Mouse (Mus musculus): ENCODE results near the gene Ccdc127. TPM values are rescaled to one million over a fixed set of nuclear protein-coding genes. Genes with fewer than 3 reads are reported as not detected.

Gene Ccdc127
- polyA plus RNA-seq, 1 experiment from 2014 or later = 60.7 TPM

DNA sequence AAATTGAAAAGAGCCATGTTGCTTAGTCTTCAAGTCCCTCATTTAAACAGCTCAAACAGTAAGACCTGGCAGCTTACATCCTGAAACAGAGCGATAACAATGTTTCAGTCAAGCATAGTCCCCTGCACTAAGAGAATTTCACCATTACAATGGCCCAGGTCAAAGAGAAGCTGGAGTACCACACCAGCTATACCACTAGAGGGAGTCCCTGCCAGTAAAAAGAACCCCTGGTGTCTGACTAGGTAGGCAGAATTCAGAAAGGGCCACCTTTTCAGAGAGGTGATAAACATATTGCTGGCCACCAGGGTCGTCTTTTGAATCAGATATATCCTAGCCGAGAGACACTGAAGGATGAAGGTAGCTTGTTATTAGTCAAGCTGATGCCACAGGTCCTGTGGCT lies 9.1 kb upstream of the Ccdc127 start:
- H3K36me3 ChIP-seq = peaks cover 83% of the 10 kb centered on the region
- ATAC-seq (replicated peaks; ENCODE audit: low FRiP score) = no peak; the same call in 1 of the 2 replicates

DNA sequence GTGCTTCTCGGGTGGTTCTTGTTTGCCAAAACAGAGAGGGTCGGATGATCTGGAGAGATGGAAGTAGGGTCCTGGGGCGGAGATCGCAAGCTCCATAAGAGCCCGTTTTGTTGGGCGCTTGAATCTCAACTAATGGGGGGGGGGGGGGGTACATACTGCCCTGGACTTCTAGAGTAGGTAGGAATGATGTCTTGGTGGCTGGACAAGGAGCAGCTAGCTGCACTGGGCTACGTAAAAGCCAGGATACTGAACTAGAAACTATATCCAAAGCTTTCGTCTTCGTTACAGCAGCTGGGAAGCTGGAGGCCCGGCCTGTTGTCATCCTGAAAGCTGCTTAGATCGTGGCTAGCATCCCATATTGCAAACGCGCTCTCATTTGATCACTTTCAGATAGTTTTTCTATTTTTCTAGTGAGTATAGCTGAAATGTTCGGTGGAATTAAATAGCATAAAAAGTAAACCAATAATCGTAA lies 362 bp downstream of the Ccdc127 start:
- no peak; the same call in 1 of the 2 replicates for ATAC-seq (replicated peaks; ENCODE audit: low FRiP score)
- Histone ChIP-seq H3K4me1 (peaks cover 17% of the 10 kb centered on the region), H3K9ac (peak overlapping the region; percentile 84), H3K4me2 (peak overlapping the region; percentile 59), H3K4me3 (replicated peaks) (peak overlapping the region; percentile 76), H3K27ac (peak overlapping the region; percentile 93), H3K36me3 (peaks cover 23% of the 10 kb centered on the region), H3K27me3 (no peaks in the 10 kb centered on the region), H3K9me3 (replicated peaks) (no peaks in the 10 kb centered on the region)
- WGBS = 3% methylated on average over 15 of the region's 15 CpGs

More for the DNA sequence above, 9.1 kb upstream of the Ccdc127 start:
- Histone ChIP-seq H3K27ac (no peak overlapping the region), H3K4me3 (replicated peaks) (no peak overlapping the region), H3K4me2 (no peak overlapping the region), H3K9me3 (replicated peaks) (no peaks in the 10 kb centered on the region), H3K9ac (no peak overlapping the region), H3K4me1 (no peaks in the 10 kb centered on the region), H3K27me3 (no peaks in the 10 kb centered on the region)
- 45% methylated on average over 3 of the region's 3 CpGs for WGBS

GRCm38 (mm10) chr13:74356491-74356890 lies 6.4 kb downstream of the Ccdc127 start:
- WGBS = 97% methylated on average over 13 of the region's 13 CpGs
- Histone ChIP-seq H3K9me3 (replicated peaks) (no peaks in the 10 kb centered on the region), H3K36me3 (peaks cover 83% of the 10 kb centered on the region), H3K4me1 (no peaks in the 10 kb centered on the region), H3K4me2 (no peak overlapping the region), H3K4me3 (replicated peaks) (no peak overlapping the region), H3K27me3 (no peaks in the 10 kb centered on the region), H3K9ac (no peak overlapping the region), H3K27ac (no peak overlapping the region)
- no peak for ATAC-seq (replicated peaks; ENCODE audit: low FRiP score)

DNA sequence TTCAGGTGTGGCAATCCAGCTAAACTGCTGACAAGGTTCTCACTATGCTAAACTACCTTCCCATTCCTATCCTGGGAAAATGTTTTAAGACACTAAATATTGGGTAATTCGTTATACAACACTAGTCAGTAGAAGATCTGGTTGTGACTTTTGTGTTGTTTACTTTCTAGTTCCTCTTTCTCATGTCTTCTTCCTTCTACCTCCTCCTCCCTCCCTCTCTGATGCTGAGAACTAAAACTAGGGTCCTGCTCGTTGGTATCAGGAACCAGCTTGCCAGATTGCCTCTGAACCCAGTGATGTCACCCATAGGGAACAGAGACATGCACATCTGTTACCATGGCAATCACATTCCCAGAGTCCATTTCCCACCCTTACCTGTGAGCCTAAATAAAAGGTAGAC lies 12.1 kb downstream of the Ccdc127 start:
- H3K9me3 ChIP-seq (replicated peaks) = no peaks in the 10 kb centered on the region
- WGBS = 66% methylated on average over 2 of the region's 2 CpGs
- no peak overlapping the region for H3K9ac ChIP-seq
- H3K27me3 ChIP-seq = no peaks in the 10 kb centered on the region
- no peaks in the 10 kb centered on the region for H3K4me1 ChIP-seq
- H3K4me3 ChIP-seq (replicated peaks) = no peak overlapping the region
- no peak overlapping the region for H3K27ac ChIP-seq
- ATAC-seq (replicated peaks; ENCODE audit: low FRiP score) = no peak
- no peak overlapping the region for H3K4me2 ChIP-seq
- H3K36me3 ChIP-seq = peaks cover 48% of the 10 kb centered on the region

- no peaks in the 10 kb centered on the region for H3K9me3 ChIP-seq (replicated peaks)
- H3K4me1 ChIP-seq = no peaks in the 10 kb centered on the region
- H3K4me3 ChIP-seq (replicated peaks) = no peak overlapping the region
- WGBS = 85% methylated on average over 13 of the region's 13 CpGs
- H3K27ac ChIP-seq = no peak overlapping the region
- H3K27me3 ChIP-seq = no peaks in the 10 kb centered on the region
- peaks cover 38% of the 10 kb centered on the region for H3K36me3 ChIP-seq
- no peak overlapping the region for H3K4me2 ChIP-seq
- no peak overlapping the region for H3K9ac ChIP-seq
- 0 out of 2 replicates have a peak, but pooled peaks have one; percentile 15 for ATAC-seq (replicated peaks; ENCODE audit: low FRiP score)
These were observed 13.2 kb downstream of the Ccdc127 start for GRCm38 (mm10) chr13:74363176-74363858.

GRCm38 (mm10) chr13:74363859-74364235 lies 13.7 kb downstream of the Ccdc127 start, which contains the start of gene Lrrc14b:
Lrrc14b (minus strand) TSS chr13:74364005.
- Histone ChIP-seq H3K36me3 (peaks cover 32% of the 10 kb centered on the region), H3K4me1 (no peaks in the 10 kb centered on the region), H3K9ac (no peak within 1 kb of the TSS), H3K27me3 (no peaks in the 10 kb centered on the region), H3K9me3 (replicated peaks) (no peaks in the 10 kb centered on the region), H3K4me3 (replicated peaks) (no peak within 1 kb of the TSS), H3K4me2 (no peak within 1 kb of the TSS), H3K27ac (no peak within 1 kb of the TSS)
- ATAC-seq (replicated peaks; ENCODE audit: low FRiP score) = no peak
- 75% methylated on average over 8 of the region's 8 CpGs for WGBS

- H3K9ac ChIP-seq = no peak overlapping the region
- no peaks in the 10 kb centered on the region for H3K36me3 ChIP-seq
- peak overlapping the region; percentile 79 for H3K27ac ChIP-seq
- H3K27me3 ChIP-seq = no peaks in the 10 kb centered on the region
- WGBS = 42% methylated on average over 10 of the region's 10 CpGs
- H3K4me3 ChIP-seq (replicated peaks) = no peak overlapping the region
- peak; percentile 68 for ATAC-seq (replicated peaks; ENCODE audit: low FRiP score)
- peak overlapping the region; percentile 31; the same call in 1 of the 2 replicates for H3K4me2 ChIP-seq
- H3K4me1 ChIP-seq = peaks cover 10% of the 10 kb centered on the region
- no peaks in the 10 kb centered on the region for H3K9me3 ChIP-seq (replicated peaks)
These were observed 31.6 kb downstream of the Ccdc127 start for GRCm38 (mm10) chr13:74381533-74382276.

DNA sequence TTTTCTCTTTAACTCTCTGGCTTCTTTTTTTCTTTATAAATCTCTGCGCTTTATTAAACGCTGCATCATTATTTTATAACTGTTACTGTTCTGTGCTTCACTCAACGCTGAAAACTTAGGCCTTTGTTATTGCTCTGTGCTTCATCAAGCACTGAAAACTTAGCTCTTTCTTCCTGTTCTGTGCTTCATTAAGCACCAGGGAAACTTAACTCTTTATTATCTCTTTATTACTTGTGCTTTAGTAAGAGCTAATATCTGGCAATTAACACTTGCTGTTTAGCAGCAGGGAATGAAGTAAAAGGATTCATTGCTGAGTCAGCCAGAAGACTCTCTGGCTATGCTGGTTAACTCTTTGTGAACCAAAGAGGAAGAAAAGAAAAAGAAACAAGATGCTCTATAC lies 32.2 kb downstream of the Ccdc127 start:
- Histone ChIP-seq H3K27me3 (no peaks in the 10 kb centered on the region), H3K27ac (peak overlapping the region; percentile 79), H3K36me3 (no peaks in the 10 kb centered on the region), H3K9ac (no peak overlapping the region), H3K9me3 (replicated peaks) (no peaks in the 10 kb centered on the region), H3K4me3 (replicated peaks) (no peak overlapping the region), H3K4me2 (peak overlapping the region; percentile 31; the same call in 1 of the 2 replicates), H3K4me1 (peaks cover 10% of the 10 kb centered on the region)
- peak; percentile 69 for ATAC-seq (replicated peaks; ENCODE audit: low FRiP score)
- WGBS = 21% methylated on average over 3 of the region's 3 CpGs

- peak overlapping the region; percentile 71 for H3K4me3 ChIP-seq (replicated peaks)
- H3K9me3 ChIP-seq (replicated peaks) = no peaks in the 10 kb centered on the region
- 69% methylated on average over 6 of the region's 6 CpGs for WGBS
- H3K9ac ChIP-seq = no peak overlapping the region
- ATAC-seq (replicated peaks; ENCODE audit: low FRiP score) = 0 out of 2 replicates have a peak, but pooled peaks have one; percentile 17
- H3K27ac ChIP-seq = no peak overlapping the region
- no peaks in the 10 kb centered on the region for H3K36me3 ChIP-seq
- peaks cover 10% of the 10 kb centered on the region for H3K4me1 ChIP-seq
- peak overlapping the region; percentile 70 for H3K4me2 ChIP-seq
- H3K27me3 ChIP-seq = no peaks in the 10 kb centered on the region
These were observed 39.6 kb downstream of the Ccdc127 start for GRCm38 (mm10) chr13:74389730-74390129.

DNA sequence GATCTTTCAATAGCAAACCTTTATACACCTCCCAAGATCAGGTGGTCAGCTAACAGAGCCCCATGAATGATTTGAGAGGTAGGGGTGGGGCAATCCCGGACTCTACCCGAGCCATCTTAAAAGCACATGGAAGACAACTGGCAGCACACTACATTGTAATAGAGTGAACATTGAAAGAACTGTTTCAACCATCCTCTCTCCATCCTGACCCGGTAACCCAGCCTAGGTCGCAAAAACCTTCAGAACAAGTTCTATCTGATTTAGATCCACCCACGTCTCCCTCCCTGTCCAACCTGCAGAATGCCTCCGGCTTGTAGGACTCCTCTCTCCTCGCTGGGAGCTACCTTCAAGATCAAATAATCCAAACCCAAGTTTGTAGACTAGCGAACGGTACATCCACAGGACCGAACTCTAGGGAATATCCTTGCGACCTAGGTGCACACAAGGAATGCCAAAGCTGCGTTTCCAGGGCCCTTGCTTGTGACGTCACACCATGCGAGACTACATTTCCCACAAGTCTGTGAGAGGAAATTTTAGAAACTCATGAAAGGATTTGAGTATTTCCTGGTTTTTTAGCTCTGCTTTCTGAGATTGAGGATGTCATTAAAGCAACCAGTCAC lies 40.4 kb downstream of the Ccdc127 start, which contains the start of gene Zfp72:
TSS of gene Zfp72 (minus strand) at position 466 of the 620 bp plus-strand sequence.
- ATAC-seq (replicated peaks; ENCODE audit: low FRiP score) = peak; percentile 93
- peak within 1 kb of the TSS; percentile 60 for H3K27ac ChIP-seq
- peaks cover 10% of the 10 kb centered on the region for H3K4me1 ChIP-seq
- peak within 1 kb of the TSS; percentile 59 for H3K9ac ChIP-seq
- H3K9me3 ChIP-seq (replicated peaks) = no peaks in the 10 kb centered on the region
- H3K36me3 ChIP-seq = no peaks in the 10 kb centered on the region
- H3K4me3 ChIP-seq (replicated peaks) = peak within 1 kb of the TSS; percentile 71
- WGBS = 2% methylated on average over 14 of the region's 14 CpGs
- no peaks in the 10 kb centered on the region; the same call in 1 of the 2 replicates for H3K27me3 ChIP-seq
- peak within 1 kb of the TSS; percentile 70 for H3K4me2 ChIP-seq

DNA sequence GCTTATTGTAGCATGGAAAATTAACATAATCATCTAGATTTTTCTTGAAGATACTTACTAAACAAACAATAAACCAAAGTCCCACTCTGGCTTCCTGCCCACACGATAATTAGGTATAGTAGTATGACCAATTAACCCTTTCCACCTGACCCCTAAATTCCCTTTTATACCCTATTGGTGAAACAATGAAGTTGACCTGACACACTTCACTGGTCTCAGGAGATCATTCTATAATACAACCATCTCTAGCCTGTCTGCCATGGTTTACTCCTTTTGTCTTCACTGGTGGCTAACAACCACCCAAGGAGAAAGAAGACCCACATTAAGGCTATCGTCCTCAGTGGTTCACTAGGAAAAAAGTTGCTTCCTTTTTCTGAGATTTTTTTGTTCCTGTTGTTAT lies 41.0 kb downstream of the Ccdc127 start:
- Histone ChIP-seq H3K9ac (no peak overlapping the region), H3K27ac (no peak overlapping the region), H3K4me3 (replicated peaks) (no peak overlapping the region), H3K36me3 (no peaks in the 10 kb centered on the region), H3K4me1 (peaks cover 10% of the 10 kb centered on the region), H3K4me2 (no peak overlapping the region), H3K27me3 (no peaks in the 10 kb centered on the region; the same call in 1 of the 2 replicates), H3K9me3 (replicated peaks) (no peaks in the 10 kb centered on the region)
- ATAC-seq (replicated peaks; ENCODE audit: low FRiP score) = peak; percentile 40
- 67% methylated on average over 2 of the region's 2 CpGs for WGBS

Measured in kidney, embryonic 15.5 days (tissue).